Mouse (Mus musculus): ENCODE data around the gene Wdr45.

Wdr45 gene

GRCm38 (mm10) chrX:7763631-7764393, 49.7 kb downstream of the Wdr45 start:
- DNase-seq (ENCODE audit: low read depth, low spot score), result no peak

DNA sequence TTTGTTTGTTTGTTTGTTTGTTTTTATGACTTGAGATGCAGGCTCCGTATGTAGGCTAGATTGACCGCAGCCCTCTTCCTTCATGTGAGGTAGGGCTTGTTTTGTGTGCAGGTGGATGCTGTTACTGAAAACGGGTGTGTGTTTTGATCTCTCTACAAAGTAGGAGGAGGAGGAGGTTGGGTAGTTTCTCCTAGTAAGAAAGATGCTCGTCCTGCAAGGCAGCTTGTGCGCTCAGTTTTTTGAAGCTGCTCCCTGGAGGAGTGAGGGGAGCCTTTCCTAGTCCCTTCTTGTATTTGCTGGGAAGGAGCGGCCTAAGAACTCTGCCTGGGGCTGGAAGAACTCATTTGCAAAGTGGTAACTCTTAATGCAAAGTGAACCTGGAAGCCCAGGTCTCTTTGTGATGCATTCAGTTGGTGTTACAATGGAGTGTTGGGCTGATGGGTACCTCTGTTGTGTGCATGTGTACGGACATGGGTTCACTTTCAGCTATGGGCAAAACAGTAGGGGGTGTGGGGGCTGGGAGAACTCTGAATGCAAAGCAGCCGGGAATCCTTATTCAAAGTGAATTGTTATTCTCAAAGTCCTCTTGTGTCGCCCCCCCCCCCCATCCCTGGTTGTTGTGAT, 50.6 kb downstream of the Wdr45 start:
- no peak for DNase-seq (ENCODE audit: low read depth, low spot score)

DNA sequence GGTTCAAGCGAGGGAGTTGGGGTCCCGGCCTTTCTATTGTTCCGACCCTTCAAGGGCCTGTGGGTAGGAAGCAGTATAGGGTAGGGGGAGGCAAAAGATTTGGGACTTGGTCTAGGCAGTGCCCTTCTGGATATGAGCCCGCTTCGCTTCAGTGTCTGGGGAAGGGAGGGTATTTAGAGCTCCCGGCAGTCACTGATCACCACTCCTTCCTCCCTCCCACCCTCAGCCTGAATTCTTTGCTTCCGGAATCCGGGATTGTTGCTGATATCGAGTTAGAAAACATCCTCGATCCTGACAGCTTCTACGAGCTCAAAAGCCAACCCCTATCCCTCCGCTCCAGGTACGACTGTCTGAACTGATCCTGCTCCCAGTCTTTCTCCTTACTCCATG, 51.1 kb downstream of the Wdr45 start:
- no peak for DNase-seq (ENCODE audit: low read depth, low spot score)

- no peak for DNase-seq (ENCODE audit: low read depth, low spot score)
Observed at GRCm38 (mm10) chrX:7765764-7766163, 51.6 kb downstream of the Wdr45 start.

GRCm38 (mm10) chrX:7769302-7770017, 55.3 kb downstream of the Wdr45 start:
- no peak for DNase-seq (ENCODE audit: low read depth, low spot score)

DNA sequence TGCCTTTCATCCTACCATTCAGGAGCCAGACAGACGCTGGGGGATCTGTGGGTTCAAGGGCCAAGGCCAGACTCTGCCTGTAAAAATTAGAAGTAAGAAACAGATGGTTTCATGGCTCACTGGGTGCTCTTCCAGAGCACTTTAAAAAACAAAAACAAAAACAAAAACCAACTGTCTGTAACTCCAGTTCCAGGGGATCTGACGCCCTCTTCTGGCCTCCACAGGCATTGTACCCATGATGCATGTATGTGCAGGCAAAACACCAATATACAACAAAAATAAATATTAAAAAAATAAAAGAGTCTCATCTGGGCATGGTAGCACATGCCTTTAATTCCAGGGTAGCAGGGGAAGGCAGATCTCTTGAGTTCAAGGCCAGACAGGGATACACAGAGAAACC, 58.6 kb downstream of the Wdr45 start:
- no peak for DNase-seq (ENCODE audit: low read depth, low spot score)

- no peak for DNase-seq (ENCODE audit: low read depth, low spot score)
Observed at GRCm38 (mm10) chrX:7775501-7776205, 61.5 kb downstream of the Wdr45 start.

- DNase-seq (ENCODE audit: low read depth, low spot score), result no peak
Observed at GRCm38 (mm10) chrX:7776329-7777082, 62.4 kb downstream of the Wdr45 start.

Measured in embryo, embryonic 11.5 days (tissue).